Mouse (Mus musculus) c-Kit-positive CD71-positive TER-119-negative erythroid progenitor cells, embryonic 14.5 days (primary cell): ENCODE measurements around the gene Olfr810.

ENCODE experiments used
- DNase-seq: peaks from one replicate; pipeline ENCODE4 v3.0.0-alpha.2; 2013; ENCODE audit warnings: low read depth

The Olfr810 gene

GRCm38 (mm10) chr10:129794817-129795216 is at the start of gene Olfr810:
Gene Olfr810 (minus strand): TSS chr10:129794917.
- DNase-seq: no peak

DNA sequence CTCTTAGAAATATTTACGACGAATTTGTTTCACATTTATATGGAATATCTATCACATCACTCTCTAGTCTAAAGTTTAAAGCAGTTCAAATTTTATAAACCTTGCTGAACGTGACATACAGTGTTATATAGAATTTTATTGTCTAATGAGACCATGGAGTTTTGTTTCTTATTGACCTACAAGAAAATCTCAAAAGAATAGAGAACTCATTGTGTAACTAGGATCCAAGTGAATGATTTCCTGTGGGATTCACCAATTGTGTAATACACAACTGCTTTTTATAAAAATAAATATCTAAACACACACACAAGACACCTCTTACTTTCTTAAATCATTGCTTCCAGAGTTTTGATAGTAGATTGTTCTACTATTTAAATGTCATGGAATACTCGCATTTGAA is 9.6 kb upstream of the Olfr810 start, which contains the start of gene Olfr811:
Gene Olfr811, minus strand, starts transcription at position 101 of the 400 bp plus-strand sequence.
- no peak for DNase-seq

GRCm38 (mm10) chr10:129778123-129778522 is 16.6 kb downstream of the Olfr810 start:
- no peak for DNase-seq

- DNase-seq: no peak
These were observed 20.4 kb downstream of the Olfr810 start, which contains the start of gene Olfr809 for GRCm38 (mm10) chr10:129774338-129774737. Gene Olfr809 (plus strand): TSS chr10:129774638.

DNA sequence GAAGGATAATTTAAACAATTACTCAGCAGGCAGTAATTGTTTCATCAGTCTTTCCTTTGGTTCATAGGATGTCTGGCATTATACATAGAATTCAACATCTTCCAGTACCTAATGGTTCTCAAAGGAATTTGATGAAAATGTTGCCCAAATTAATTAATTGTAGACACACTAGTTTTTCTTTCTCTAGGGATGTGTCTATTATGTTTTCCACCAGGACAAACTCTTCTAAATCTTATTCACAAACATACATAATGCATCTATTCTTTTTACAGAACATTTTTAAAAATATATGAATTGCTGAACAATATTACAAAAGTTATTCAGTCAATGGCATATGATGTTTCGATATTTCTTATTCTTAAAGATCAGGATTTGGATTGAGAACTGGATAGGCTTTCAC is 29.5 kb downstream of the Olfr810 start, which contains the start of gene Olfr808:
Gene Olfr808, plus strand, starts transcription at position 301 of the 400 bp plus-strand sequence.
- DNase-seq: no peak

- no peak for DNase-seq
These were observed 37.0 kb downstream of the Olfr810 start, which contains the start of gene Olfr807 for GRCm38 (mm10) chr10:129757693-129758092. Gene Olfr807 (minus strand): TSS chr10:129757793.

- DNase-seq: no peak
These were observed 52.9 kb downstream of the Olfr810 start, which contains the start of gene Olfr806 for GRCm38 (mm10) chr10:129741821-129742220. Gene Olfr806 (minus strand): TSS chr10:129741921.
